Mouse (Mus musculus) naive thymus-derived CD4-positive, alpha-beta T cell, adult 5 months (primary cell): ENCODE measurements around the gene Kifap3. TPM values are rescaled to one million over a fixed set of nuclear protein-coding genes. Genes with fewer than 3 reads are reported as not detected.

ENCODE experiments used
- polyA plus RNA-seq: library from polyadenylated mRNA; unstranded; fragments of 100-300 nt; shearing (Covaris generic); gene quantifications from one replicate; pipeline ENCODE4 v1.2.1, GENCODE M21; 2017

The Kifap3 gene
- polyA plus RNA-seq = 2.0 TPM

DNA sequence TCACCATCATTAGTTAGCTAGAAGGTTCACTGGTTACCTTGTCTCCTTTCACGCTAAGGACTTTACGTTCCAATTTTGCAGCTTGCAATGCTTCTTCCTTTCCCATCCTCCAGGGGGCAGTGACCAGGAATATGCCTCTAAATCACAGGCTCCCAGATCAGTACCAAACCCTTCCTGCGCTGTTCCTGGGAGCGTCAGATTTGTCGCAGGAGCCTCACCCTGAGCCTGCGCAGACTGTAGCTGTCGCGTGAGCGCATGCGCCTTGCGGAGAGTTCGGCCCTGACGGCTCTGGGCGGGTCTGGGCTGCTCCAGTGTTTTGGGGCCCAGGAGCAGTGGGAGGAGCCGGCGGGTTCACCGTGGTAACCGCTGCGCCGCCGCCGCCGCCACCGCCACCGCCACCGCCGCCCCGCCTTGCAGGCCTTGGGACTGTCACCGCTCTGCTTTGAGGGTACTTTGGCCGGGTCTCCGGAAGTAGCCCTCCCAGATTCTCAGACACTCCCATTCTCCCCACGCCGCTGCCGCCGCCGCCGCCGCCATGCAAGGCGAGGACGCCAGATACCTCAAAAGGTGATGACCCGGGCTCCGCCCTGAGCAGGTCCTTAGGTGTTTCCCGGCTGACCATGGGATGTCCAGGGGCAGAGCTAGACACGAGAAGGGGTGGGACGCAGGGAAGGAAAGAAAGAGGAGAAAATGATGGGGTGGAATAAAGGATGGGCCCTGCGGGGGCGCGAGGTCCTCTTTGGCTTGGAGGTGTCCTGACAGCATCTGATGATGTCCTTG is at the start of gene Kifap3:
TSS of gene Kifap3 (plus strand) at position 248 of the 780 bp plus-strand sequence.

GRCm38 (mm10) chr1:163928846-163929245 is 149.5 kb downstream of the Kifap3 start, which contains the start of gene Scyl3:
Gene Scyl3 (plus strand): TSS chr1:163929100.

Other genes starting within 250 kb of the Kifap3 start
- not detected for gene Mettl11b, start 54.4 kb upstream of the Kifap3 start, polyA plus RNA-seq
- gene Scyl3, start 149.5 kb downstream of the Kifap3 start, polyA plus RNA-seq = 44.1 TPM
- 2.3 TPM for gene BC055324, start 215.2 kb downstream of the Kifap3 start, polyA plus RNA-seq
- gene Mettl18, start 215.3 kb downstream of the Kifap3 start, polyA plus RNA-seq = 11.3 TPM